In genomic region chr11:18008140-18008539, GRCm38 (mm10) we compare ENCODE assay signal across 13 mouse cellular contexts.
"Had no signal": no experiment of that assay in that cellular context is flagged by ENCODE, and none has a peak within 500 bp of the region (broad histone marks: within the 10 kb centered on the region; RNA-seq: fewer than 3 reads in every experiment).

No protein-coding gene starts in this region.

- H3K36me3 ChIP-seq: midbrain, embryonic 12.5 days; midbrain, embryonic 15.5 days; neural tube, embryonic 12.5 days; stomach, embryonic 15.5 days had no signal

- H3K27ac ChIP-seq: macrophage; midbrain, embryonic 12.5 days; midbrain, embryonic 15.5 days; neural tube, embryonic 12.5 days; stomach, embryonic 15.5 days; stomach, postnatal 0 days had no signal

- H3K4me3 ChIP-seq: megakaryocyte, embryonic 14.5 days; midbrain, embryonic 12.5 days; midbrain, embryonic 15.5 days; neural tube, embryonic 12.5 days; stomach, embryonic 15.5 days had no signal

- H3K4me1 ChIP-seq: megakaryocyte, embryonic 14.5 days had no signal

- H3K4me2 ChIP-seq: lung, embryonic 14.5 days; midbrain, embryonic 12.5 days; midbrain, embryonic 15.5 days; neural tube, embryonic 12.5 days; stomach, embryonic 15.5 days had no signal

- H3K27me3 ChIP-seq: megakaryocyte, embryonic 14.5 days; midbrain, embryonic 12.5 days; midbrain, embryonic 15.5 days; neural tube, embryonic 12.5 days; stomach, embryonic 15.5 days had no signal

- H3K9me3 ChIP-seq: megakaryocyte, embryonic 14.5 days; midbrain, embryonic 12.5 days; midbrain, embryonic 15.5 days; neural tube, embryonic 12.5 days; stomach, embryonic 15.5 days had no signal

- DNase-seq: lung, adult 18-20 months; lung, embryonic 14.5 days; lung, postnatal 10 days; right cerebral cortex, postnatal 14 days; thymus, adult 2 months; thymus, postnatal 25 days had no signal

- H3K9ac ChIP-seq: lung, embryonic 14.5 days; midbrain, embryonic 12.5 days; midbrain, embryonic 15.5 days; neural tube, embryonic 12.5 days; stomach, embryonic 15.5 days had no signal

- ATAC-seq: midbrain, embryonic 15.5 days had no signal
